Mouse (Mus musculus) limb, embryonic 14.5 days (tissue): ENCODE measurements around the gene Dctn1. TPM values are rescaled to one million over a fixed set of nuclear protein-coding genes. Genes with fewer than 3 reads are reported as not detected.
A peak's percentile ranks its signal among the peaks of the same experiment; 100 is the strongest.

Experiments
- ATAC-seq: fragments of 200-750 bp; cut with Nextera tagmentation; 2 replicates; pipeline ENCODE4 v1.8.0; 2017; ENCODE audit warnings: low read depth, moderate number of reproducible peaks, moderate TSS enrichment; ENCODE audit not compliant: low FRiP score
- DNase-seq: peaks from one replicate; pipeline ENCODE4 v3.0.0-alpha.2; 2015; ENCODE audit warnings: low spot score
- H3K27ac ChIP-seq: fragments of 300-500 bp; sonication (generic); replicated peaks from 2 replicates; pipeline ENCODE4 v1.5.1; 2014; ENCODE audit warnings: low read depth, mild to moderate bottlenecking, low read length, moderate library complexity, mixed read lengths
- H3K27me3 ChIP-seq: fragments of 300-500 bp; sonication (generic); 2 replicates; pipeline ENCODE4 v1.6.1; 2014; ENCODE audit warnings: low read length, mixed read lengths; ENCODE audit not compliant: control insufficient read depth, insufficient read depth
- H3K36me3 ChIP-seq: fragments of 300-500 bp; sonication (generic); 2 replicates; pipeline ENCODE4 v1.6.1; 2014; ENCODE audit warnings: mild to moderate bottlenecking, low read length, moderate library complexity, mixed read lengths; ENCODE audit not compliant: control insufficient read depth, insufficient read depth
- H3K4me1 ChIP-seq: fragments of 300-500 bp; sonication (generic); 2 replicates; pipeline ENCODE4 v1.6.1; 2014; ENCODE audit warnings: antibody characterized with exemption, low read length, mixed read lengths; ENCODE audit not compliant: control insufficient read depth, insufficient read depth
- H3K4me2 ChIP-seq: fragments of 300-500 bp; sonication (generic); replicated peaks from 2 replicates; pipeline ENCODE4 v1.6.1; 2014; ENCODE audit warnings: low read depth, mild to moderate bottlenecking, low read length, moderate library complexity; ENCODE audit not compliant: severe bottlenecking
- H3K4me3 ChIP-seq: fragments of 300-500 bp; sonication (generic); replicated peaks from 2 replicates; pipeline ENCODE4 v1.5.1; 2014; ENCODE audit warnings: low read length
- H3K9ac ChIP-seq: fragments of 300-500 bp; sonication (generic); 2 replicates; pipeline ENCODE4 v1.6.1; 2014; ENCODE audit warnings: mild to moderate bottlenecking, low read depth, low read length, moderate library complexity; ENCODE audit not compliant: severe bottlenecking
- H3K9me3 ChIP-seq: fragments of 300-500 bp; sonication (generic); 2 replicates; pipeline ENCODE4 v1.6.1; 2016; ENCODE audit warnings: low read length; ENCODE audit not compliant: control insufficient read depth
- POLR2A ChIP-seq: fragments of 200-500 bp; IDR thresholded peaks from 2 replicates; pipeline ENCODE4 v1.8.0; 2012; ENCODE audit warnings: inconsistent platforms, mild to moderate bottlenecking, moderate library complexity, borderline replicate concordance; ENCODE audit not compliant: insufficient read depth, insufficient read length; ENCODE audit errors: extremely low read depth
- WGBS: fragments of 180-500 bp; shearing (Covaris S2); extraction: QIAGEN DNeasy Blood & Tissue Kit; methylation state at CpG from one replicate; pipeline ENCODE4 v1.1.7; 2014; 5-methylcytosine and 5-hydroxymethylcytosine counted together
- polyA plus RNA-seq, 2 experiments: library from polyadenylated mRNA; depleted of rRNA in 1 of 2; stranded (reverse) in 1 of 2; unstranded in 1 of 2; fragments of >200 nt; fragmentation: Nextera tagmentation in 1 of 2; extraction: Ambion mirVana in 1 of 2; gene quantifications; 2 replicates each; pipeline versions ENCODE4 v1.2.1 to v1.2.3; 2012 to 2014

The Dctn1 gene
- polyA plus RNA-seq, 2 experiments: 82.0 to 128 TPM

DNA sequence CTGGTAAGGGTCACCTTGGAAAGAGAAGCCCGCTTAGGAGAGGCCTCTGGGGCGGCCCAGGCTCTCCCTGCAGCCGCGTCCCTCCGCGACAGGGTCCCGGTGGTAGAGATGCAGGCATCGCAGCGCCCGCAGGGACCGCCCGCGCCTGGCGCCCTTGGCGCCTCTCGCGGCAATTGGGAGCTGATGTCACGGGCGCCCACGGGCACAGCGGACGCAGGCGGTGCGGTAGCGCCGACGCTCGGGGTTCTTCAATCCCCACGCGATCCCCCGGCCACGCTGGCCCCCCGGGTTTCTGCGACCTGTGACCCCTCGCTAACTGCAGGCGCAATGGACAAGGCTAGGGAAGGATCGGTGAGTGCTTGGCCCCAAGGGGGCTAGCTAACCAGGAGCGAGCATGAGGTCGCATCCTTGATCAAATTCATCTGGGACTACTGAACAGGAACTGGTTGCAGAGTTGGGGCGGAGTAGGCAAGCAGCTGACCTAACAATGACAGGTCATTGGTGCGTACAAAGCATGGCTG is 23.4 kb upstream of the Dctn1 start:
- Histone ChIP-seq H3K27ac (no peak overlapping the region), H3K27me3 (no peaks in the 10 kb centered on the region), H3K4me2 (peak overlapping the region; percentile 55), H3K9me3 (no peaks in the 10 kb centered on the region), H3K4me3 (peak overlapping the region; percentile 23), H3K4me1 (peaks cover 37% of the 10 kb centered on the region), H3K9ac (peak overlapping the region; percentile 51), H3K36me3 (peaks cover 27% of the 10 kb centered on the region)
- WGBS: 8% methylated on average over 33 of the region's 41 CpGs
- no peak for DNase-seq
- no peak for TF ChIP-seq POLR2A
- ATAC-seq: no peak

GRCm38 (mm10) chr6:83142886-83143285 is 22.8 kb upstream of the Dctn1 start:
- no peak for TF ChIP-seq POLR2A
- H3K27ac ChIP-seq: no peak overlapping the region
- H3K4me2 ChIP-seq: no peak overlapping the region; the same call in 1 of the 2 replicates
- H3K9me3 ChIP-seq: no peaks in the 10 kb centered on the region
- H3K4me1 ChIP-seq: peaks cover 36% of the 10 kb centered on the region
- DNase-seq (no peak), ATAC-seq (no peak)
- H3K9ac ChIP-seq: 0 out of 2 replicates have a peak overlapping the region, but pooled peaks have one; percentile 28
- WGBS: 48% methylated on average over 11 of the region's 11 CpGs
- no peak overlapping the region for H3K4me3 ChIP-seq
- no peaks in the 10 kb centered on the region for H3K27me3 ChIP-seq
- peaks cover 33% of the 10 kb centered on the region for H3K36me3 ChIP-seq

GRCm38 (mm10) chr6:83145209-83145608 is 20.5 kb upstream of the Dctn1 start:
- H3K9ac ChIP-seq: no peak overlapping the region
- ATAC-seq: no peak
- H3K4me2 ChIP-seq: no peak overlapping the region
- H3K4me1 ChIP-seq: peaks cover 15% of the 10 kb centered on the region
- H3K27ac ChIP-seq: no peak overlapping the region
- H3K9me3 ChIP-seq: no peaks in the 10 kb centered on the region
- no peaks in the 10 kb centered on the region for H3K27me3 ChIP-seq
- peaks cover 53% of the 10 kb centered on the region for H3K36me3 ChIP-seq
- no peak for TF ChIP-seq POLR2A
- WGBS: 85% methylated on average over 2 of the region's 2 CpGs
- no peak overlapping the region for H3K4me3 ChIP-seq
- DNase-seq: no peak

DNA sequence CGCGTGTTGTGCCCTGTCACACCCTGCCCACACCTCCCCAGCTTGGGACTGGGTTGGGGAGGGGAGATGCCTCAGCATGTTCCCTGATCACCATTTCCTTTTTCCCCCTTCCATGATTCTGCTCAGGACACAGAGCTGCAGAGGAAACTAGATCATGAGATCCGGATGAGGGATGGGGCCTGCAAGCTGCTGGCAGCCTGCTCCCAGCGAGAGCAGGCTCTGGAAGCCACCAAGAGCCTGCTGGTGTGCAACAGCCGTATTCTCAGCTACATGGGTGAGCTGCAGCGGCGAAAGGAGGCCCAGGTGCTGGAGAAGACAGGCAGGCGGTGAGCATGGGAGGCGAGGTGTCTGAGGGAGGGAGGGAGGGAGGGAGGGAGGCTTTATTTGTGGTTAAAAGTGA is 19.9 kb upstream of the Dctn1 start:
- Histone ChIP-seq H3K9ac (peak overlapping the region; percentile 25; the same call in 1 of the 2 replicates), H3K4me2 (no peak overlapping the region), H3K4me3 (no peak overlapping the region), H3K27ac (no peak overlapping the region), H3K36me3 (peaks cover 59% of the 10 kb centered on the region), H3K9me3 (no peaks in the 10 kb centered on the region), H3K27me3 (no peaks in the 10 kb centered on the region), H3K4me1 (peaks cover 15% of the 10 kb centered on the region)
- no peak for TF ChIP-seq POLR2A
- DNase-seq: no peak
- 54% methylated on average over 8 of the region's 9 CpGs for WGBS
- ATAC-seq: no peak

- 52% methylated on average over 6 of the region's 7 CpGs for WGBS
- H3K9me3 ChIP-seq: no peaks in the 10 kb centered on the region
- H3K4me2 ChIP-seq: no peak overlapping the region
- no peak overlapping the region for H3K27ac ChIP-seq
- no peak overlapping the region for H3K4me3 ChIP-seq
- H3K27me3 ChIP-seq: no peaks in the 10 kb centered on the region
- no peak for ATAC-seq
- H3K9ac ChIP-seq: no peak overlapping the region
- TF ChIP-seq POLR2A: no peak
- H3K4me1 ChIP-seq: peaks cover 6% of the 10 kb centered on the region
- peaks cover 72% of the 10 kb centered on the region for H3K36me3 ChIP-seq
- DNase-seq: no peak
These were observed 18.4 kb upstream of the Dctn1 start for GRCm38 (mm10) chr6:83147280-83147679.
